Mouse (Mus musculus) ES-E14 (cell line): ENCODE measurements around the gene Rsbn1l.

Source experiments
- CHD2 ChIP-seq: IDR thresholded peaks from 2 replicates; pipeline ENCODE4 v1.6.1; 2014; ENCODE audit warnings: mild to moderate bottlenecking, low read depth, low read length, inconsistent platforms
- HCFC1 ChIP-seq: IDR thresholded peaks from 2 replicates; pipeline ENCODE4 v1.6.1; 2012; ENCODE audit warnings: low read length, inconsistent platforms, borderline replicate concordance; ENCODE audit not compliant: insufficient read depth
- ZC3H11A ChIP-seq: IDR thresholded peaks from 2 replicates; pipeline ENCODE4 v1.6.1; 2012; ENCODE audit warnings: low read depth, mild to moderate bottlenecking, inconsistent platforms, low read length, borderline replicate concordance
- ZNF384 ChIP-seq: IDR thresholded peaks from 2 replicates; pipeline ENCODE4 v1.6.1; 2012; ENCODE audit warnings: low read depth, low read length, inconsistent platforms

DNA sequence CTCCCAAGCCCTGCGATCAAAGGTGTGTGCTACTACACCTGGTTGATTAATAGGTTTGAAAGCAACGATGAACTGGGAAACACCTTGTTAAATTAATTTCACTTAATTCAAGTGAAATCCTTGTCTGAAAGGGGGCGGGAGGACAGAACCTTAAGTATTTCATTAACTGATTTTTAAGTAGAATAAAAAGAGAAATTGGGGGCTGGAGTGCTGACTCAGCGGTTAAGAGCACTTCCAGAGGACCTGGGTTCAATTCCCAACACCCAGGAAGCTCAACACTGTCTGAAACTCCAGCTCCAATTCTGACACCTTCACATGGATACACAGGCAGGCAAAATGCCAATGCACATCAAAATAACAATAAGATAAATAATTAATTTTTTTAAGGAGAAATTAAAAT, 37.2 kb downstream of the Rsbn1l start:
- TF ChIP-seq HCFC1 = no peak
- TF ChIP-seq ZNF384 = no peak
- no peak for TF ChIP-seq CHD2
- no peak for TF ChIP-seq ZC3H11A
